ENCODE assay signal across 10 mouse cellular contexts in the genomic region with DNA sequence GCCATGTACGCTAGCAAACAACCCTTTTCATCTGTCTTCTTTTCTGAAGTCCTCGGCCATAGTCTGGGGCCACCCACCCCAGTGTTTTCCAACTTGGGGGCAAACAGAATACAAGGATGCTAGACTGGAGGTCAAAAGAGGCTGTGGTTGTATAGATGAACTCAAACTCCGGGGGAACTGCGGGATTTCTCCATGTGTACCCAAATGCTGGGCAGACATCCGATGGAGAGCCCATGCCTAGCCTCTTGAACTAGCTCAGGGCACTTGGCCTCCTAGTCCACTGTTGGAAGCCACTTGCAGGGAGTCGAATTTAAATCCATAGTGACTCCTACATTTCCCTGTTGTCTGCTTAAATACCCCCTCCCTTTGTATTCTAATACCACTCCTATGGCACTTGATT. TPM values are rescaled to one million over a fixed set of nuclear protein-coding genes. Genes with fewer than 3 reads are reported as not detected.
DNase-seq lines count a peak whose midpoint lies in the region; ATAC-seq lines count a peak whose summit lies in the region.
"Had no signal": no experiment of that assay in that cellular context is flagged by ENCODE, and none has a peak within 500 bp of the region (broad histone marks: within the 10 kb centered on the region; RNA-seq: fewer than 3 reads in every experiment).

No protein-coding gene starts in this region.

- WGBS in heart, embryonic 14.5 days, result 32% methylated on average over 6 of the region's 6 CpGs
- WGBS in hindbrain, embryonic 12.5 days, result 32% methylated on average over 6 of the region's 6 CpGs
- WGBS in midbrain, embryonic 11.5 days, result 29% methylated on average over 6 of the region's 6 CpGs

- DNase-seq in heart, adult 11 months, result no peak
- DNase-seq in midbrain, embryonic 11.5 days (ENCODE audit: low spot score, missing footprints), result peak; percentile 86
- DNase-seq in urinary bladder, postnatal 36 days (ENCODE audit: low spot score in 2 of 2), result no peak
- no peak for DNase-seq in layer of hippocampus, adult 9-11 months
- no peak for DNase-seq in left cerebral cortex, adult 18-20 months (ENCODE audit: low spot score in 2 of 2)

- H3K36me3 ChIP-seq in heart, embryonic 14.5 days (ENCODE audit: control insufficient read depth, insufficient read depth, low read length), result peaks cover 22% of the 10 kb centered on the region
- peaks cover 21% of the 10 kb centered on the region for H3K36me3 ChIP-seq in hindbrain, embryonic 12.5 days
- H3K36me3 ChIP-seq in midbrain, embryonic 11.5 days (ENCODE audit: control insufficient read depth, insufficient read depth, low read length), result peaks cover 14% of the 10 kb centered on the region

- no peak overlapping the region for H3K4me3 ChIP-seq in heart, embryonic 14.5 days (ENCODE audit: control insufficient read depth in 1 of 2, insufficient read depth in 1 of 2, low read depth in 1 of 2, low read length in 2 of 2)
- 0 out of 2 replicates have a peak overlapping the region, but pooled peaks have one; percentile 76 for H3K4me3 ChIP-seq in brown adipose tissue, adult 24 weeks (ENCODE audit: insufficient read depth, low read depth, low read length)
- H3K4me3 ChIP-seq in hindbrain, embryonic 12.5 days, result peak overlapping the region; percentile 62
- H3K4me3 ChIP-seq in midbrain, embryonic 11.5 days (ENCODE audit: low read depth, low read length), result peak overlapping the region; percentile 62

- no peaks in the 10 kb centered on the region for H3K27me3 ChIP-seq in heart, embryonic 14.5 days (ENCODE audit: control insufficient read depth, insufficient read depth, low read length)
- H3K27me3 ChIP-seq in hindbrain, embryonic 12.5 days, result no peaks in the 10 kb centered on the region
- no peaks in the 10 kb centered on the region for H3K27me3 ChIP-seq in midbrain, embryonic 11.5 days (ENCODE audit: control insufficient read depth, insufficient read depth, low read length)

- peaks cover 0 to 6% of the 10 kb centered on the region in 2 experiments; a peak in 3 of 4 replicates for H3K4me1 ChIP-seq in heart, embryonic 14.5 days (ENCODE audit: control insufficient read depth in 2 of 2, insufficient read depth in 2 of 2, low read length in 2 of 2)
- H3K4me1 ChIP-seq in brown adipose tissue, adult 24 weeks (ENCODE audit: control insufficient read depth, insufficient read depth, insufficient read length, low read length), result no peaks in the 10 kb centered on the region
- H3K4me1 ChIP-seq in hindbrain, embryonic 12.5 days, result peaks cover 16% of the 10 kb centered on the region
- no peaks in the 10 kb centered on the region for H3K4me1 ChIP-seq in midbrain, embryonic 11.5 days (ENCODE audit: control insufficient read depth, insufficient read depth, low read length)

- no peak for ATAC-seq in heart, embryonic 14.5 days (ENCODE audit: insufficient number of reproducible peaks, insufficient read depth, low FRiP score, low read depth)
- ATAC-seq in hindbrain, embryonic 12.5 days (ENCODE audit: low FRiP score), result no peak
- no peak; the same call in 1 of the 2 replicates for ATAC-seq in midbrain, embryonic 11.5 days (ENCODE audit: low FRiP score)

- no peak overlapping the region for H3K9ac ChIP-seq in heart, embryonic 14.5 days (ENCODE audit: low read length)
- H3K9ac ChIP-seq in hindbrain, embryonic 12.5 days, result no peak overlapping the region
- H3K9ac ChIP-seq in midbrain, embryonic 11.5 days (ENCODE audit: low read length), result peak overlapping the region; percentile 20; the same call in 1 of the 2 replicates

- H3K9me3 ChIP-seq in heart, embryonic 14.5 days (ENCODE audit: control insufficient read depth, low read length), result no peaks in the 10 kb centered on the region
- H3K9me3 ChIP-seq in hindbrain, embryonic 12.5 days (replicated peaks), result no peaks in the 10 kb centered on the region
- no peaks in the 10 kb centered on the region for H3K9me3 ChIP-seq in midbrain, embryonic 11.5 days (ENCODE audit: control insufficient read depth, low read length)

- no peak overlapping the region for H3K27ac ChIP-seq in heart, embryonic 14.5 days (replicated peaks in 1 of 2; ENCODE audit: control insufficient read depth in 1 of 2, insufficient read depth in 1 of 2, low read depth in 2 of 2, low read length in 2 of 2)
- H3K27ac ChIP-seq in brown adipose tissue, adult 24 weeks (replicated peaks; ENCODE audit: low read depth, low read length), result no peak overlapping the region
- no peak overlapping the region for H3K27ac ChIP-seq in hindbrain, embryonic 12.5 days
- no peak overlapping the region for H3K27ac ChIP-seq in midbrain, embryonic 11.5 days (ENCODE audit: low read depth, low read length)

- peak overlapping the region; percentile 80 for H3K4me2 ChIP-seq in heart, embryonic 14.5 days (ENCODE audit: low read length)
- H3K4me2 ChIP-seq in hindbrain, embryonic 12.5 days (replicated peaks), result peak overlapping the region; percentile 78
- H3K4me2 ChIP-seq in midbrain, embryonic 11.5 days, result peak overlapping the region; percentile 42

RNA-seq across cellular contexts. Expression of a gene that starts 0.4 kb away (rescaled TPM):
- polyA plus RNA-seq in heart, embryonic 14.5 days (2014; fragmentation: Nextera tagmentation; extraction: Ambion mirVana), result 6.4 and 6.6 TPM in 2 replicates
- polyA plus RNA-seq in brown adipose tissue, adult 24 weeks (2012; ENCODE audit: insufficient read depth, insufficient read length, missing spikeins), result 0.38 and 0.48 TPM in 2 replicates
- 42.1 and 47.6 TPM in 2 replicates for polyA plus RNA-seq in hindbrain, embryonic 12.5 days (2016; fragmentation: Nextera tagmentation; extraction: Ambion mirVana)
- 55.3 and 56.0 TPM in 2 replicates for polyA plus RNA-seq in midbrain, embryonic 11.5 days (2014; fragmentation: Nextera tagmentation; extraction: Ambion mirVana)
- 10 to 100 TPM; 17.4 to 19.0 TPM for total RNA-seq in left cerebral cortex, adult 18-20 months (2021)

RNA-seq across cellular contexts. Expression of a gene that starts 52.4 kb away (rescaled TPM):
- polyA plus RNA-seq in heart, embryonic 14.5 days (2014; fragmentation: Nextera tagmentation; extraction: Ambion mirVana), result not detected in 2 replicates
- not detected in 2 replicates for polyA plus RNA-seq in brown adipose tissue, adult 24 weeks (2012; ENCODE audit: insufficient read depth, insufficient read length, missing spikeins)
- not detected in 2 replicates for polyA plus RNA-seq in hindbrain, embryonic 12.5 days (2016; fragmentation: Nextera tagmentation; extraction: Ambion mirVana)
- not detected in 2 replicates for polyA plus RNA-seq in midbrain, embryonic 11.5 days (2014; fragmentation: Nextera tagmentation; extraction: Ambion mirVana)
- not detected for total RNA-seq in left cerebral cortex, adult 18-20 months (2021)
- total RNA-seq: adrenal gland, postnatal 36 days; liver, adult 2 months had no signal
- polyA plus RNA-seq: liver, adult 2 months had no signal

Comparison
In these comparisons a context has a peak if more than half of its experiments do, and no peak if none do; other contexts are left out.
1. H3K4me3 ChIP-seq: peak in brown adipose tissue, adult 24 weeks (single experiment), hindbrain, embryonic 12.5 days (single experiment) and midbrain, embryonic 11.5 days (single experiment); none in heart, embryonic 14.5 days (0 of 2).
2. Peak in every context shown above with its lines, with median percentiles within 50 percentile points of each other: H3K4me2 ChIP-seq.